Mouse (Mus musculus): ENCODE results near the gene Safb. TPM values are rescaled to one million over a fixed set of nuclear protein-coding genes. Genes with fewer than 3 reads are reported as not detected.

Safb gene
- polyA plus RNA-seq, 1 experiment from 2014 or later: 79.3 TPM

DNA sequence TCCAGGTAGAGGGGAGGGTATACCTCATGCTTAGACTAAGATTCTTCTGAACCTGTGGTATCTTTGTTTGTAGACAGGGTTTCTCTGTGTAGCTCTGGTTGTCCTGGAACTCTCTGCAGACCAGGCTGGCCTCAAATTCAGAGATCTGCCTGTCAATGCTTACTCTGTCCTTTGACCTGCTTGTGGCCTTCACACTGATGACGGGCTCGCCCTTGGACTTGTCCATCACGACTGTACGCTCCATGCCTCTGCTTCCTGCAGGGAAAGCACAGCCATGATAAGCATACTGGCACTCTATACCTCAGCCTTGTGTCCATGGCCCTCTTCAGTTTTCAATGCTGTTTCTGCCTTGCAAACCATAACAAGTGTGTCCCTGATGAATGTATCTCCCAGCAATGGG, 17.3 kb upstream of the Safb start:
- no peak for ATAC-seq
- Histone ChIP-seq H3K36me3 (peaks cover 88% of the 10 kb centered on the region), H3K4me2 (replicated peaks) (no peak overlapping the region), H3K27me3 (replicated peaks) (no peaks in the 10 kb centered on the region), H3K27ac (no peak overlapping the region), H3K4me1 (replicated peaks) (0 out of 2 replicates have a peak, but pooled peaks cover under 1% of the 10 kb centered on the region), H3K9ac (no peak overlapping the region), H3K4me3 (replicated peaks) (no peak overlapping the region), H3K9me3 (no peaks in the 10 kb centered on the region)
- 91% methylated on average over 4 of the region's 4 CpGs for WGBS

DNA sequence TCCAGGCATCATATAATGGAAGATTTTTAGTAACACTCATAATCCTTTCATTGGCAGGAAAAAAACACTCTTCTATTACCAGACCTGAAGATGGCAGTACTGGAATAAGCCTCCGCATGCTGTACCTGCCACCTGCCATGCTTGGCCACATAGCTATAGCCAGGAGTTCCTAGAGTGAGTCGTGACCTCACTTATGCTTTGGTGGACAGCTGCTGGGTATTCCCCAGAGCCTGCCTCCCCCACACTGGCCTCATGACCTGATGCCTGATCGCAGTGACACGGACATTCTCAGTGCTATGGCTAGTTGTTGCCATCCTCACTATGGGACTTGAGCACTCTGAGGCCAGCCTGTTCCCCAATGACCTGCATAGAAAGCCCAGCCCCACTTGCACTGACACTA, 14.3 kb upstream of the Safb start:
- Histone ChIP-seq H3K4me3 (replicated peaks) (no peak overlapping the region), H3K4me2 (replicated peaks) (no peak overlapping the region), H3K9me3 (no peaks in the 10 kb centered on the region), H3K36me3 (peaks cover 84% of the 10 kb centered on the region), H3K27me3 (replicated peaks) (no peaks in the 10 kb centered on the region), H3K27ac (no peak overlapping the region), H3K4me1 (replicated peaks) (0 out of 2 replicates have a peak, but pooled peaks cover 7% of the 10 kb centered on the region), H3K9ac (no peak overlapping the region)
- no peak for ATAC-seq
- 91% methylated on average over 4 of the region's 4 CpGs for WGBS

GRCm38 (mm10) chr17:56572154-56572553, 12.5 kb upstream of the Safb start:
- H3K4me1 ChIP-seq (replicated peaks): 0 out of 2 replicates have a peak, but pooled peaks cover 7% of the 10 kb centered on the region
- ATAC-seq: 0 out of 2 replicates have a peak, but pooled peaks have one; percentile 61
- no peak overlapping the region for H3K4me3 ChIP-seq (replicated peaks)
- H3K4me2 ChIP-seq (replicated peaks): no peak overlapping the region
- WGBS: 40% methylated on average over 1 of the region's 1 CpGs
- no peak overlapping the region for H3K27ac ChIP-seq
- no peak overlapping the region for H3K9ac ChIP-seq
- no peaks in the 10 kb centered on the region for H3K27me3 ChIP-seq (replicated peaks)
- peaks cover 77% of the 10 kb centered on the region for H3K36me3 ChIP-seq
- H3K9me3 ChIP-seq: no peaks in the 10 kb centered on the region

- Histone ChIP-seq H3K27ac (no peak overlapping the region), H3K27me3 (replicated peaks) (no peaks in the 10 kb centered on the region), H3K9me3 (no peaks in the 10 kb centered on the region), H3K4me2 (replicated peaks) (no peak overlapping the region), H3K36me3 (peaks cover 75% of the 10 kb centered on the region), H3K9ac (no peak overlapping the region), H3K4me3 (replicated peaks) (no peak overlapping the region), H3K4me1 (replicated peaks) (0 out of 2 replicates have a peak, but pooled peaks cover 7% of the 10 kb centered on the region)
- 80% methylated on average over 3 of the region's 3 CpGs for WGBS
- ATAC-seq: peak; percentile 60
Observed at GRCm38 (mm10) chr17:56572939-56573338, 11.7 kb upstream of the Safb start.

- H3K4me1 ChIP-seq (replicated peaks): peaks cover 41% of the 10 kb centered on the region
- no peak for ATAC-seq
- H3K27me3 ChIP-seq (replicated peaks): no peaks in the 10 kb centered on the region
- H3K9ac ChIP-seq: peak overlapping the region; percentile 89
- peak overlapping the region; percentile 87 for H3K4me3 ChIP-seq (replicated peaks)
- no peak overlapping the region for H3K27ac ChIP-seq
- H3K4me2 ChIP-seq (replicated peaks): peak overlapping the region; percentile 76
- H3K36me3 ChIP-seq: peaks cover 42% of the 10 kb centered on the region
- no peaks in the 10 kb centered on the region for H3K9me3 ChIP-seq
- 71% methylated on average over 1 of the region's 1 CpGs for WGBS
Observed at GRCm38 (mm10) chr17:56583071-56583470, 1.6 kb upstream of the Safb start.

DNA sequence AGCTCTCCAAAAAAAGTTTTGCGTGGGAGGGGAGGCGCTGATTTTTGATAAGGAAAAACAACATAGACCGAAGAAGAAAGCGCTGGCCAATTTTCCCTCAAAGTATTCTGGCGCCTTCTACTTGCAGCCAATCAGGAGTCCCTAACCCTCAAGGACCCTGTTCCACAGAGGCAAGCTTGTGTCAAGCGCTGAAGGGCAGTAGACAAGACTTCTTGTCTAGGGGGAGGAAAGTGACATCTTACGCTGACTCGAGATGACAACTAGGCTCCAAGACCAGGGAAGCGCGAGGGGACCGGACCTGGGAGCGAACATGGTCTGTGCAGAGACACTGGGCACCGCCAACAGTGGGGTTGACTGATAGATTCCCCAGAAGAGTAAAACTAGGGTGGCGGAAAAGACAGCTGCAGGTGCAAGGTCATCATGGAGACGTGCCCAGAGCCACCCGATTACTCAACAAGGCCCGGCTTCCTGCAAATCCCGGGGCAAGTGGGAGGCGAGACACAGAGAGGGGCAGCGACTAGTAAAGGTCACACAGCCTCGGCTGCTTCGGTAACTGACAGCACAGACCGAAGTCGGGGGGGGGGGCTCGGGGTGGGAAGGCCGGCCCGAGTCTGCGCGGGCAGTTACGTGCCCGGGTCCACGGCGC, 891 bp upstream of the Safb start:
- Histone ChIP-seq H3K9me3 (no peaks in the 10 kb centered on the region), H3K9ac (peak overlapping the region; percentile 89), H3K4me1 (replicated peaks) (peaks cover 43% of the 10 kb centered on the region), H3K4me2 (replicated peaks) (peak overlapping the region; percentile 76), H3K27me3 (replicated peaks) (no peaks in the 10 kb centered on the region), H3K27ac (peak overlapping the region; percentile 97), H3K36me3 (peaks cover 41% of the 10 kb centered on the region), H3K4me3 (replicated peaks) (peak overlapping the region; percentile 87)
- ATAC-seq: peak; percentile 0; the same call in 1 of the 2 replicates
- 2% methylated on average over 33 of the region's 33 CpGs for WGBS

GRCm38 (mm10) chr17:56585171-56585821, 671 bp downstream of the Safb start:
- H3K27me3 ChIP-seq (replicated peaks): no peaks in the 10 kb centered on the region
- H3K4me2 ChIP-seq (replicated peaks): peak overlapping the region; percentile 79
- no peaks in the 10 kb centered on the region for H3K9me3 ChIP-seq
- ATAC-seq: peak; percentile 29
- H3K4me1 ChIP-seq (replicated peaks): peaks cover 45% of the 10 kb centered on the region
- H3K9ac ChIP-seq: peak overlapping the region; percentile 69
- H3K27ac ChIP-seq: peak overlapping the region; percentile 95
- H3K4me3 ChIP-seq (replicated peaks): peak overlapping the region; percentile 87
- under 1% methylated on average over 61 of the region's 61 CpGs for WGBS
- peaks cover 44% of the 10 kb centered on the region for H3K36me3 ChIP-seq

DNA sequence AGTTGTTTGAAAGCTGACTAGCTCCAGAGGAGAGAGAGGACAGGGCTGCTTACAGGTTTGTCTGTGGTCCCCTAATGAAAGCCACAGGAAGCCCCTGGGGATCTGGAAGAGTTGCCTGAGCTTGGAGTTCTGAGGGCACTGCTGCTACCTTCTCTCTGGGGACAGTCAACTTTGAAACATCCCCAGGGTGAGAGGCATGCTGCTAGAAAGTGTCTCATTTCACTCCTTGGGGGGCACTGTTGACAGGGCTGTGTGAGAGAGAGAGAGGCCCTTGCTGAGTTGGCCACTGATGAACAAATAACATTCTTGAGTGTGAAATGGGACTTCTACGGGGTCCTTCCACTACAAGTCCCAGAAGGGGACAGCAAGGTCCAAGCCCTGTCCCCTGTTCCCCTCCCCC, 3.1 kb downstream of the Safb start:
- Histone ChIP-seq H3K27ac (no peak overlapping the region), H3K4me2 (replicated peaks) (no peak overlapping the region), H3K36me3 (peaks cover 43% of the 10 kb centered on the region), H3K27me3 (replicated peaks) (no peaks in the 10 kb centered on the region), H3K9me3 (no peaks in the 10 kb centered on the region), H3K9ac (no peak overlapping the region), H3K4me1 (replicated peaks) (peaks cover 36% of the 10 kb centered on the region), H3K4me3 (replicated peaks) (no peak overlapping the region)
- WGBS: 88% methylated on average over 1 of the region's 1 CpGs
- ATAC-seq: no peak

DNA sequence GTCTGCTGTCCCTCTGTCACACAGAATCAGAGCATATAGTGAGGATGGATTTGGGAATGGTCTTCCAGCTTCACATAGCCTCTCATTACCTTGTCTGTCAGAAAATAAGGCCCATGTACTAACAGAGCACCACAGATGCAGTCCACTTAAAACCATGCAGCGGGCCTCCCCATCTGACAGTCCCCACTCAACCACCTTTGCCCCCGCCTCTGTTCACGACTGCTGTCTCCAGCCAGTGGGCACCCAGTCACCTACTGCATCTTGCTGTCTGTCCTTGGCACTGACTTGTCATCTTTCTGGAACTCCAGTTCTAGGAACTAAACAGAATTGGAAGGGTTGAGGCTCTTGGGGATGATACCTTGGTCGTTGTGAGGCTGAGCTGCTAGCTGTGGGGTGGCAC, 4.3 kb downstream of the Safb start:
- H3K9me3 ChIP-seq: no peaks in the 10 kb centered on the region
- H3K4me1 ChIP-seq (replicated peaks): peaks cover 29% of the 10 kb centered on the region
- H3K36me3 ChIP-seq: peaks cover 53% of the 10 kb centered on the region
- ATAC-seq: no peak
- no peak overlapping the region for H3K9ac ChIP-seq
- no peaks in the 10 kb centered on the region for H3K27me3 ChIP-seq (replicated peaks)
- WGBS: 88% methylated on average over 4 of the region's 4 CpGs
- no peak overlapping the region for H3K27ac ChIP-seq
- no peak overlapping the region for H3K4me3 ChIP-seq (replicated peaks)
- no peak overlapping the region for H3K4me2 ChIP-seq (replicated peaks)

- no peak overlapping the region for H3K27ac ChIP-seq
- no peak overlapping the region for H3K4me2 ChIP-seq (replicated peaks)
- ATAC-seq: no peak
- H3K36me3 ChIP-seq: peaks cover 75% of the 10 kb centered on the region
- no peaks in the 10 kb centered on the region for H3K9me3 ChIP-seq
- no peaks in the 10 kb centered on the region for H3K27me3 ChIP-seq (replicated peaks)
- no peak overlapping the region for H3K9ac ChIP-seq
- H3K4me3 ChIP-seq (replicated peaks): no peak overlapping the region
- H3K4me1 ChIP-seq (replicated peaks): peaks cover 15% of the 10 kb centered on the region; the same call in 1 of the 2 replicates
Observed at GRCm38 (mm10) chr17:56592553-56592952, 7.9 kb downstream of the Safb start.

DNA sequence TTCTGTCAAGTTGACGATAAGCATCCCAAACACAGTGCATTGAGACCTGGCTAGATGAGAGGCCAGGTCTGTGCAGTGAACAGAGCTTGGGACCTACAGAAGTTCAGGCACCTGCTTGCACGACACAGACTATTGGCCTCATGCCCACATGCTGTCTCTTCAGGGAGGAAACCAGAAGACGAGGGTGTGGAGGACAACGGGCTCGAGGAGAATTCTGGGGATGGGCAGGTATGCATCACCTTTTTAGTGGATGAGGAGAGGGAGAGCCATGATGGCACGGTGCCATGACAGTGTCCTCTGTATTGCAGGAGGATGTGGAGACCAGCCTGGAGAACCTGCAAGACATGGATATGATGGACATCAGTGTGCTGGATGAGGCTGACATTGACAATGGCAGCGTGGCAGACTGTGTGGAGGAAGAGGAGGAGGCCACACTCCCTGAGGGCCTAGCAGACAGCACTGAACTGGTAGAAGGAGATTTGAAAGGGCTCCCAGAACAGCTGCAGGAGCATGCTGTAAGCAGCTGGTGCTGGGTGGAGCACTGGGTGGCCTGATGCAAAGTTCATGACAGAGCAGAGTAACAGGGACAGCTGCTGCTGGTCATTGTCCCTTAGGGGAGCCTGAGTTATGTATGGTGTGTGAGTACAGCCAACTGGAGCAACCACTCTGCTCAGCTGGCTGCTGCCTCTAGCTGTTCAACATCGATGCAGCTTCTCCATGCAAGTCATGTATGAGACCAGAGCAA, 9.1 kb downstream of the Safb start:
- Histone ChIP-seq H3K27me3 (replicated peaks) (no peaks in the 10 kb centered on the region), H3K4me1 (replicated peaks) (0 out of 2 replicates have a peak, but pooled peaks cover 8% of the 10 kb centered on the region), H3K9ac (no peak overlapping the region), H3K9me3 (no peaks in the 10 kb centered on the region), H3K4me3 (replicated peaks) (no peak overlapping the region), H3K4me2 (replicated peaks) (no peak overlapping the region), H3K36me3 (peaks cover 73% of the 10 kb centered on the region), H3K27ac (no peak overlapping the region)
- WGBS: 78% methylated on average over 8 of the region's 8 CpGs
- no peak for ATAC-seq
